Mouse (Mus musculus) heart, postnatal 0 days (tissue): ENCODE results near the gene 2010300C02Rik.

Source experiments
- CTCF ChIP-seq: IDR thresholded peaks from 2 replicates; pipeline ENCODE4 v1.5.1; 2016; ENCODE audit warnings: antibody characterized with exemption, control low read depth, low read depth
- EP300 ChIP-seq: IDR thresholded peaks from 2 replicates; pipeline ENCODE4 v1.6.1; 2016; ENCODE audit warnings: antibody characterized with exemption, low read depth

- TF ChIP-seq CTCF, result no peak
- no peak for TF ChIP-seq EP300
Observed at GRCm38 (mm10) chr1:37742126-37742525, 22.2 kb upstream of the 2010300C02Rik start.
